Mouse (Mus musculus) thymus, adult 2 months (tissue): ENCODE data around the gene Crtam.

ENCODE experiments used
- CTCF ChIP-seq: fragments of 200-500 bp; IDR thresholded peaks from 2 replicates; pipeline ENCODE4 v1.5.1; 2012; ENCODE audit warnings: mild to moderate bottlenecking, control low read depth, low read length, moderate library complexity, borderline replicate concordance; ENCODE audit not compliant: control insufficient read depth, poor library complexity, insufficient read depth; ENCODE audit errors: extremely low read depth
- POLR2A ChIP-seq: fragments of 200-500 bp; IDR thresholded peaks from 2 replicates; pipeline ENCODE4 v1.6.1; 2012; ENCODE audit warnings: mild to moderate bottlenecking, low read length, control low read depth, moderate library complexity; ENCODE audit not compliant: control insufficient read depth, poor library complexity, insufficient read depth; ENCODE audit errors: extremely low read depth

DNA sequence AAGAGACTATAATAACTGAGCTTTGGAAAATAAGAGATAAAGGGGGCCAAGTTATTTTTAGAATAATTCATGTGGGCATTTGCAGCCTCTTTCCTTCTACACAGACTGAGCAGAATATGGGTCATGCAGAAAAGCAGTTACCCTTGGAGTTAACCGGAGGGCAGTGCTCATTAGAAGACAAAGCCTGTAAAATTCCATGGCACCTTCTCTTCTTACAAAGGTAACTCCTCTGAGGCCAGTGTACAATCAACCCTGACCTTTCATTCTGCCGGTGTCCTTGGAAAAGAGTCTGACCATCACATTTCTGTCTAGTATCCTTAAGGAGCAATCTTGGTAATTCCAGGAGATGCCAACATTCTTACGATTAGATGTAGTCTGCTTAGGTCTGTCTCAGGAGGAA is 37.0 kb upstream of the Crtam start:
- TF ChIP-seq CTCF (no peak), POLR2A (no peak)
